Mouse (Mus musculus): Measurements from ENCODE around the gene Icam4. TPM values are rescaled to one million over a fixed set of nuclear protein-coding genes. Genes with fewer than 3 reads are reported as not detected.

Gene Icam4
- polyA plus RNA-seq, 1 experiment from 2014 or later: 5.3 TPM

- DNase-seq (ENCODE audit: low spot score) (no peak), ATAC-seq (ENCODE audit: insufficient number of reproducible peaks, low FRiP score, low TSS enrichment, low read depth) (no peak)
- Histone ChIP-seq H3K4me1 (ENCODE audit: control insufficient read depth, insufficient read depth, low read length) (peaks cover 9% of the 10 kb centered on the region), H3K4me2 (ENCODE audit: low read depth, severe bottlenecking) (no peak overlapping the region), H3K9ac (ENCODE audit: low read length) (0 out of 2 replicates have a peak overlapping the region, but pooled peaks have one; percentile 5), H3K9me3 (ENCODE audit: control insufficient read depth, low read length) (no peaks in the 10 kb centered on the region), H3K4me3 (ENCODE audit: low read depth, low read length) (no peak overlapping the region), H3K27ac (replicated peaks; ENCODE audit: low read depth, low read length) (no peak overlapping the region), H3K36me3 (ENCODE audit: control insufficient read depth, insufficient read depth, low read length) (no peaks in the 10 kb centered on the region), H3K27me3 (ENCODE audit: control insufficient read depth, insufficient read depth, low read length) (peaks cover 39% of the 10 kb centered on the region)
- 42% methylated on average over 8 of the region's 8 CpGs for WGBS
Measured at GRCm38 (mm10) chr9:21027774-21028290, 1.3 kb upstream of the Icam4 start.

- H3K9me3 ChIP-seq (ENCODE audit: control insufficient read depth, low read length): no peaks in the 10 kb centered on the region
- peak overlapping the region; percentile 20; the same call in 1 of the 2 replicates for H3K4me3 ChIP-seq (ENCODE audit: low read depth, low read length)
- H3K27ac ChIP-seq (replicated peaks; ENCODE audit: low read depth, low read length): no peak overlapping the region
- WGBS: 66% methylated on average over 6 of the region's 6 CpGs
- peaks cover 47% of the 10 kb centered on the region for H3K27me3 ChIP-seq (ENCODE audit: control insufficient read depth, insufficient read depth, low read length)
- ATAC-seq (ENCODE audit: insufficient number of reproducible peaks, low FRiP score, low TSS enrichment, low read depth) (no peak), DNase-seq (ENCODE audit: low spot score) (no peak)
- H3K9ac ChIP-seq (ENCODE audit: low read length): no peak overlapping the region
- H3K4me1 ChIP-seq (ENCODE audit: control insufficient read depth, insufficient read depth, low read length): peaks cover 17% of the 10 kb centered on the region
- H3K36me3 ChIP-seq (ENCODE audit: control insufficient read depth, insufficient read depth, low read length): no peaks in the 10 kb centered on the region
- H3K4me2 ChIP-seq (ENCODE audit: low read depth, severe bottlenecking): no peak overlapping the region
Measured at GRCm38 (mm10) chr9:21028560-21029110, 538 bp upstream of the Icam4 start.

GRCm38 (mm10) chr9:21030055-21030600 lies 955 bp downstream of the Icam4 start:
- ATAC-seq (ENCODE audit: insufficient number of reproducible peaks, low FRiP score, low TSS enrichment, low read depth) (no peak), DNase-seq (ENCODE audit: low spot score) (no peak)
- no peaks in the 10 kb centered on the region for H3K36me3 ChIP-seq (ENCODE audit: control insufficient read depth, insufficient read depth, low read length)
- 19% methylated on average over 22 of the region's 22 CpGs for WGBS
- no peaks in the 10 kb centered on the region for H3K9me3 ChIP-seq (ENCODE audit: control insufficient read depth, low read length)
- H3K9ac ChIP-seq (ENCODE audit: low read length): no peak overlapping the region
- H3K27me3 ChIP-seq (ENCODE audit: control insufficient read depth, insufficient read depth, low read length): peaks cover 60% of the 10 kb centered on the region
- H3K4me2 ChIP-seq (ENCODE audit: low read depth, severe bottlenecking): peak overlapping the region; percentile 79; the same call in 1 of the 2 replicates
- H3K4me1 ChIP-seq (ENCODE audit: control insufficient read depth, insufficient read depth, low read length): peaks cover 24% of the 10 kb centered on the region
- H3K27ac ChIP-seq (replicated peaks; ENCODE audit: low read depth, low read length): no peak overlapping the region
- no peak overlapping the region for H3K4me3 ChIP-seq (ENCODE audit: low read depth, low read length)

GRCm38 (mm10) chr9:21030781-21031250 lies 1.6 kb downstream of the Icam4 start:
- peaks cover 65% of the 10 kb centered on the region for H3K27me3 ChIP-seq (ENCODE audit: control insufficient read depth, insufficient read depth, low read length)
- 1% methylated on average over 13 of the region's 13 CpGs for WGBS
- DNase-seq (ENCODE audit: low spot score) (peak; percentile 84), ATAC-seq (ENCODE audit: insufficient number of reproducible peaks, low FRiP score, low TSS enrichment, low read depth) (peak; percentile 45; the same call in 1 of the 2 replicates)
- no peak overlapping the region for H3K27ac ChIP-seq (replicated peaks; ENCODE audit: low read depth, low read length)
- H3K36me3 ChIP-seq (ENCODE audit: control insufficient read depth, insufficient read depth, low read length): no peaks in the 10 kb centered on the region
- no peaks in the 10 kb centered on the region for H3K9me3 ChIP-seq (ENCODE audit: control insufficient read depth, low read length)
- H3K4me3 ChIP-seq (ENCODE audit: low read depth, low read length): peak overlapping the region; percentile 33
- H3K4me2 ChIP-seq (ENCODE audit: low read depth, severe bottlenecking): peak overlapping the region; percentile 79
- no peak overlapping the region for H3K9ac ChIP-seq (ENCODE audit: low read length)
- peaks cover 24% of the 10 kb centered on the region for H3K4me1 ChIP-seq (ENCODE audit: control insufficient read depth, insufficient read depth, low read length)

GRCm38 (mm10) chr9:21031251-21031895 lies 2.2 kb downstream of the Icam4 start:
- ATAC-seq (ENCODE audit: insufficient number of reproducible peaks, low FRiP score, low TSS enrichment, low read depth): peak; percentile 41; the same call in 1 of the 2 replicates
- Histone ChIP-seq H3K9me3 (ENCODE audit: control insufficient read depth, low read length) (no peaks in the 10 kb centered on the region), H3K4me3 (ENCODE audit: low read depth, low read length) (peak overlapping the region; percentile 33), H3K4me2 (ENCODE audit: low read depth, severe bottlenecking) (peak overlapping the region; percentile 79), H3K27ac (replicated peaks; ENCODE audit: low read depth, low read length) (no peak overlapping the region), H3K4me1 (ENCODE audit: control insufficient read depth, insufficient read depth, low read length) (peaks cover 24% of the 10 kb centered on the region), H3K36me3 (ENCODE audit: control insufficient read depth, insufficient read depth, low read length) (no peaks in the 10 kb centered on the region), H3K9ac (ENCODE audit: low read length) (no peak overlapping the region), H3K27me3 (ENCODE audit: control insufficient read depth, insufficient read depth, low read length) (peaks cover 70% of the 10 kb centered on the region)
- under 1% methylated on average over 36 of the region's 36 CpGs for WGBS
- peak; percentile 74 for DNase-seq (ENCODE audit: low spot score)

GRCm38 (mm10) chr9:21031896-21032351 lies 2.8 kb downstream of the Icam4 start, which contains the start of gene Icam5:
TSS of gene Icam5 (plus strand) at chr9:21032073.
- WGBS: under 1% methylated on average over 35 of the region's 35 CpGs
- H3K36me3 ChIP-seq (ENCODE audit: control insufficient read depth, insufficient read depth, low read length): no peaks in the 10 kb centered on the region
- peak within 1 kb of the TSS; percentile 38 for H3K4me3 ChIP-seq (ENCODE audit: low read depth, low read length)
- H3K9me3 ChIP-seq (ENCODE audit: control insufficient read depth, low read length): no peaks in the 10 kb centered on the region
- no peak within 1 kb of the TSS for H3K27ac ChIP-seq (replicated peaks; ENCODE audit: low read depth, low read length)
- H3K27me3 ChIP-seq (ENCODE audit: control insufficient read depth, insufficient read depth, low read length): peaks cover 76% of the 10 kb centered on the region
- H3K4me1 ChIP-seq (ENCODE audit: control insufficient read depth, insufficient read depth, low read length): peaks cover 27% of the 10 kb centered on the region
- no peak for ATAC-seq (ENCODE audit: insufficient number of reproducible peaks, low FRiP score, low TSS enrichment, low read depth)
- peak within 1 kb of the TSS; percentile 9; the same call in 1 of the 2 replicates for H3K9ac ChIP-seq (ENCODE audit: low read length)
- H3K4me2 ChIP-seq (ENCODE audit: low read depth, severe bottlenecking): peak within 1 kb of the TSS; percentile 79
- DNase-seq (ENCODE audit: low spot score): peak; percentile 48

GRCm38 (mm10) chr9:21032491-21032890 lies 3.3 kb downstream of the Icam4 start:
- no peak for DNase-seq (ENCODE audit: low spot score)

GRCm38 (mm10) chr9:21033136-21033535 lies 4.0 kb downstream of the Icam4 start:
- no peaks in the 10 kb centered on the region for H3K36me3 ChIP-seq (ENCODE audit: control insufficient read depth, insufficient read depth, low read length)
- peak; percentile 86 for DNase-seq (ENCODE audit: low spot score)
- peaks cover 32% of the 10 kb centered on the region for H3K4me1 ChIP-seq (ENCODE audit: control insufficient read depth, insufficient read depth, low read length)
- no peak overlapping the region for H3K27ac ChIP-seq (replicated peaks; ENCODE audit: low read depth, low read length)
- peak; percentile 42 for ATAC-seq (ENCODE audit: insufficient number of reproducible peaks, low FRiP score, low TSS enrichment, low read depth)
- peaks cover 88% of the 10 kb centered on the region for H3K27me3 ChIP-seq (ENCODE audit: control insufficient read depth, insufficient read depth, low read length)
- H3K9ac ChIP-seq (ENCODE audit: low read length): peak overlapping the region; percentile 30
- H3K9me3 ChIP-seq (ENCODE audit: control insufficient read depth, low read length): no peaks in the 10 kb centered on the region
- under 1% methylated on average over 31 of the region's 34 CpGs for WGBS
- H3K4me3 ChIP-seq (ENCODE audit: low read depth, low read length): peak overlapping the region; percentile 38
- peak overlapping the region; percentile 76 for H3K4me2 ChIP-seq (ENCODE audit: low read depth, severe bottlenecking)

More at GRCm38 (mm10) chr9:21032491-21032890, 3.3 kb downstream of the Icam4 start:
- WGBS: 4% methylated on average over 7 of the region's 7 CpGs
- peak overlapping the region; percentile 79 for H3K4me2 ChIP-seq (ENCODE audit: low read depth, severe bottlenecking)
- no peak overlapping the region for H3K27ac ChIP-seq (replicated peaks; ENCODE audit: low read depth, low read length)
- H3K36me3 ChIP-seq (ENCODE audit: control insufficient read depth, insufficient read depth, low read length): no peaks in the 10 kb centered on the region
- peak overlapping the region; percentile 38 for H3K4me3 ChIP-seq (ENCODE audit: low read depth, low read length)
- no peaks in the 10 kb centered on the region for H3K9me3 ChIP-seq (ENCODE audit: control insufficient read depth, low read length)
- no peak overlapping the region for H3K9ac ChIP-seq (ENCODE audit: low read length)
- H3K4me1 ChIP-seq (ENCODE audit: control insufficient read depth, insufficient read depth, low read length): peaks cover 30% of the 10 kb centered on the region
- peaks cover 81% of the 10 kb centered on the region for H3K27me3 ChIP-seq (ENCODE audit: control insufficient read depth, insufficient read depth, low read length)
- ATAC-seq (ENCODE audit: insufficient number of reproducible peaks, low FRiP score, low TSS enrichment, low read depth): no peak
